Mouse (Mus musculus): ENCODE measurements around the gene Megf11.

GRCm38 (mm10) chr9:64652841-64653361 is 267.5 kb downstream of the Megf11 start:
- no peak for TF ChIP-seq CTCF (IDR thresholded peaks at IDR 0.05)
- TF ChIP-seq EP300 (IDR thresholded peaks at IDR 0.05) = no peak
